Mouse (Mus musculus) embryonic stem cell, embryonic (primary cell): ENCODE measurements around the gene Timm10b.

Experiments
- CTCF ChIA-PET, 4 experiments: fragments of 300-600 bp in 2 of 4; fragments of 350-600 bp in 2 of 4; sonication (Branson Sonifier 250); formaldehyde crosslinking; loops; one replicate each; lab custom pipeline; 2022; ENCODE audit warnings: inconsistent platforms in 2 of 4; lab: Charles Lee
- POLR2A ChIA-PET, 4 experiments: fragments of 300-600 bp in 2 of 4; fragments of 350-600 bp in 2 of 4; sonication (Branson Sonifier 250); formaldehyde crosslinking; loops; one replicate each; lab custom pipeline; 2022; ENCODE audit warnings: antibody characterized with exemption in 4 of 4, inconsistent platforms in 1 of 4; lab: Charles Lee

Timm10b gene

GRCm38 (mm10) chr7:105639756-105640155 is at the start of gene Timm10b:
Gene Timm10b (plus strand): TSS chr7:105640056.
- ChIA-PET POLR2A (interaction anchor here in 3 of 4 experiments (0.9 to 3.9 kb wide), 30 partner anchors 9 to 240 kb away, joined by 3 to 67 read pairs (median 6); partner anchors contain the start of genes Dnhd1 (in 3 of the 3), Ilk (in 2 of the 3), Mrpl17 (in 2 of the 3) and Smpd1 (in 2 of the 3)), CTCF (interaction anchor here in 3 of 4 experiments (0.5 to 2.7 kb wide), 4 partner anchors 11 to 31 kb away, joined by 6 to 29 read pairs (median 11); partner anchors contain the start of gene Dnhd1 (in 3 of the 3))

- ChIA-PET CTCF (interaction anchor here in 2 of 4 experiments (0.6 to 1.4 kb wide), 3 partner anchors 60 to 61 kb away, joined by 3 read pairs; partner anchors contain the start of gene Dnhd1 (in 2 of the 2)), POLR2A (interaction anchor here in 3 of 4 experiments (0.6 to 1.7 kb wide), 6 partner anchors 8 to 221 kb away, joined by 3 to 6 read pairs (median 3); partner anchors contain the start of genes Arfip2 (in 1 of the 3), Gm45799 (in 1 of the 3), Mrpl17 (in 1 of the 3) and Timm10b (in 1 of the 3))
These were observed 49.8 kb upstream of the Timm10b start for GRCm38 (mm10) chr7:105590097-105590496.

- POLR2A ChIA-PET, result interaction anchor here (0.6 to 1.2 kb wide), 5 partner anchors 12 to 208 kb away, joined by 3 to 5 read pairs (median 3); partner anchors contain the start of genes Arfip2 (in 1 of the 4), Gm45799 (in 1 of the 4), Mrpl17 (in 1 of the 4) and Timm10b (in 1 of the 4)
- CTCF ChIA-PET, result interaction anchor here in 2 of 4 experiments (0.6 to 1.2 kb wide), 6 partner anchors 13 to 214 kb away, joined by 3 to 6 read pairs (median 3); partner anchors contain the start of genes Dnhd1 (in 1 of the 2) and Mrpl17 (in 1 of the 2)
These were observed 36.8 kb upstream of the Timm10b start for GRCm38 (mm10) chr7:105602860-105603623.

- POLR2A ChIA-PET, result interaction anchor here in 2 of 4 experiments (0.7 to 1.7 kb wide), 4 partner anchors 7 to 54 kb away, joined by 3 to 5 read pairs (median 3); partner anchors contain the start of genes Dnhd1 (in 1 of the 2) and Smpd1 (in 1 of the 2)
- CTCF ChIA-PET, result interaction anchor here in 1 of 4 experiments (0.7 kb wide), 1 partner anchor 32 kb away, joined by 8 read pairs; the partner anchor contains the start of genes Arfip2 and Timm10b
These were observed 31.4 kb upstream of the Timm10b start for GRCm38 (mm10) chr7:105608467-105608866.

- ChIA-PET CTCF (no interaction called here), POLR2A (interaction anchor here in 2 of 4 experiments (1.2 to 1.3 kb wide), 3 partner anchors 22 to 29 kb away, joined by 4 to 5 read pairs (median 5); partner anchors contain the start of genes Arfip2 (in 1 of the 2), Gm45799 (in 1 of the 2) and Timm10b (in 1 of the 2))
These were observed 28.1 kb upstream of the Timm10b start for GRCm38 (mm10) chr7:105611767-105612166.

- CTCF ChIA-PET, result interaction anchor here in 2 of 4 experiments (0.7 to 1.0 kb wide), 2 partner anchors 197 to 204 kb away, joined by 3 to 4 read pairs; partner anchors contain the start of gene Mrpl17 (in 1 of the 2)
- POLR2A ChIA-PET, result interaction anchor here in 2 of 4 experiments (0.5 to 2.1 kb wide), 4 partner anchors 11 to 1548 kb away, joined by 3 to 6 read pairs (median 4); partner anchors contain the start of gene Fam160a2 (in 1 of the 2)
These were observed 25.5 kb upstream of the Timm10b start for GRCm38 (mm10) chr7:105614400-105614799.

GRCm38 (mm10) chr7:105615720-105616119 is 24.1 kb upstream of the Timm10b start:
- POLR2A ChIA-PET, result interaction anchor here in 2 of 4 experiments (0.6 to 2.1 kb wide), 3 partner anchors 8 to 216 kb away, joined by 4 to 5 read pairs (median 5); partner anchors contain the start of gene Fam160a2 (in 1 of the 2)
- CTCF ChIA-PET, result interaction anchor here in 1 of 4 experiments (1.3 kb wide), 1 partner anchor 12 kb away, joined by 6 read pairs; no protein-coding TSS in a partner anchor

- CTCF ChIA-PET, result interaction anchor here in 1 of 4 experiments (1.5 kb wide), 1 partner anchor 35 kb away, joined by 3 read pairs; no protein-coding TSS in a partner anchor
- POLR2A ChIA-PET, result interaction anchor here in 2 of 4 experiments (1.5 to 1.9 kb wide), 2 partner anchors 9 to 62 kb away, joined by 3 to 5 read pairs; partner anchors contain the start of gene Smpd1 (in 1 of the 2)
These were observed 23.3 kb upstream of the Timm10b start for GRCm38 (mm10) chr7:105616561-105616960.

GRCm38 (mm10) chr7:105617810-105618209 is 22.0 kb upstream of the Timm10b start:
- ChIA-PET CTCF (interaction anchor here in 3 of 4 experiments (0.6 to 1.5 kb wide), 6 partner anchors 11 to 62 kb away, joined by 3 read pairs; partner anchors contain the start of gene Dnhd1 (in 2 of the 3)), POLR2A (interaction anchor here in 3 of 4 experiments (0.7 to 3.2 kb wide), 11 partner anchors 9 to 218 kb away, joined by 3 to 15 read pairs (median 4); partner anchors contain the start of genes Arfip2 (in 2 of the 3), Gm45799 (in 2 of the 3), Timm10b (in 2 of the 3) and Apbb1 (in 1 of the 3))

GRCm38 (mm10) chr7:105619701-105620100 is 20.2 kb upstream of the Timm10b start:
- ChIA-PET CTCF (no interaction called here), POLR2A (interaction anchor here in 1 of 4 experiments (3.2 kb wide), 1 partner anchor 14 kb away, joined by 15 read pairs; the partner anchor contains the start of gene Trim3)

- ChIA-PET POLR2A (interaction anchor here in 1 of 4 experiments (0.5 kb wide), 1 partner anchor 1749 kb away, joined by 4 read pairs; no protein-coding TSS in a partner anchor), CTCF (no interaction called here)
These were observed 18.8 kb upstream of the Timm10b start for GRCm38 (mm10) chr7:105621053-105621452.

- ChIA-PET POLR2A (interaction anchor here in 2 of 4 experiments (1.1 kb wide), 2 partner anchors 13 to 19 kb away, joined by 5 to 9 read pairs; partner anchors contain the start of genes Arfip2 (in 1 of the 2), Gm45799 (in 1 of the 2) and Timm10b (in 1 of the 2)), CTCF (no interaction called here)
These were observed 18.1 kb upstream of the Timm10b start for GRCm38 (mm10) chr7:105621646-105622292.

- POLR2A ChIA-PET, result interaction anchor here in 2 of 4 experiments (0.7 to 1.5 kb wide), 3 partner anchors 10 to 26 kb away, joined by 4 to 5 read pairs (median 4); partner anchors contain the start of gene Dnhd1 (in 2 of the 2)
- CTCF ChIA-PET, result no interaction called here
These were observed 14.5 kb upstream of the Timm10b start for GRCm38 (mm10) chr7:105625397-105625796.

- ChIA-PET POLR2A (interaction anchor here in 2 of 4 experiments (0.6 to 1.8 kb wide), 2 partner anchors 11 to 12 kb away, joined by 3 to 7 read pairs; partner anchors contain the start of genes Arfip2 (in 1 of the 2), Gm45799 (in 1 of the 2) and Timm10b (in 1 of the 2)), CTCF (no interaction called here)
These were observed 11.2 kb upstream of the Timm10b start for GRCm38 (mm10) chr7:105628633-105629032.

- ChIA-PET POLR2A (interaction anchor here in 2 of 4 experiments (0.7 to 3.1 kb wide), 7 partner anchors 8 to 233 kb away, joined by 4 to 15 read pairs (median 5); partner anchors contain the start of genes Dnhd1 (in 1 of the 2), Fam160a2 (in 1 of the 2) and Smpd1 (in 1 of the 2)), CTCF (no interaction called here)
These were observed 7.3 kb upstream of the Timm10b start for GRCm38 (mm10) chr7:105632551-105632972.

GRCm38 (mm10) chr7:105633127-105633800 is 6.6 kb upstream of the Timm10b start, which contains the start of gene Trim3:
Gene Trim3 (minus strand): TSS chr7:105633571.
- CTCF ChIA-PET, result interaction anchor here in 1 of 4 experiments (1.6 kb wide), 1 partner anchor 18 kb away, joined by 16 read pairs; the partner anchor contains the start of gene Dnhd1
- POLR2A ChIA-PET, result interaction anchor here in 3 of 4 experiments (0.6 to 3.1 kb wide), 25 partner anchors 8 to 1576 kb away, joined by 3 to 15 read pairs (median 5); partner anchors contain the start of genes Dnhd1 (in 2 of the 3), Smpd1 (in 2 of the 3), Tpp1 (in 2 of the 3) and Fam160a2 (in 1 of the 3)
